Mouse (Mus musculus): ENCODE data around the gene Tmem72. TPM values are rescaled to one million over a fixed set of nuclear protein-coding genes. Genes with fewer than 3 reads are reported as not detected.

Gene Tmem72
- polyA plus RNA-seq, 2 experiments = under 0.01 to 0.01 TPM

- Histone ChIP-seq H3K4me3 (ENCODE audit: insufficient read depth in 1 of 2, low read depth in 2 of 2, low read length in 2 of 2) (no peak overlapping the region), H3K9ac (replicated peaks) (no peak overlapping the region), H3K36me3 (replicated peaks; ENCODE audit: control insufficient read depth, insufficient read depth, low read depth) (no peaks in the 10 kb centered on the region), H3K9me3 (ENCODE audit: control insufficient read depth, low read length) (no peaks in the 10 kb centered on the region), H3K27me3 (ENCODE audit: control insufficient read depth, insufficient read depth, low read length) (no peaks in the 10 kb centered on the region), H3K4me2 (ENCODE audit: low read depth) (no peak overlapping the region), H3K4me1 (replicated peaks; ENCODE audit: control insufficient read depth in 2 of 2, insufficient read depth in 2 of 2, low read length in 1 of 2) (no peaks in the 10 kb centered on the region), H3K27ac (no peak overlapping the region)
- TF ChIP-seq CTCF (IDR thresholded peaks at IDR 0.05; ENCODE audit: low read depth) (no peak), EP300 (IDR thresholded peaks at IDR 0.05; ENCODE audit: low read depth) (no peak)
- ATAC-seq (ENCODE audit: insufficient read depth) (no peak), DNase-seq (ENCODE audit: low read depth in 3 of 3, low spot score in 3 of 3) (no peak)
- 74% methylated on average over 4 of the region's 4 CpGs for WGBS (ENCODE audit: insufficient replicate concordance)
Observed at GRCm38 (mm10) chr6:116718361-116718760, 1.6 kb upstream of the Tmem72 start.

GRCm38 (mm10) chr6:116717851-116718250 lies 1.1 kb upstream of the Tmem72 start:
- no peak for ATAC-seq (ENCODE audit: insufficient read depth)
- no peak overlapping the region for H3K4me3 ChIP-seq (ENCODE audit: insufficient read depth in 1 of 2, low read depth in 2 of 2, low read length in 2 of 2)
- whole genome bisulfite sequencing (ENCODE audit: insufficient replicate concordance) = 60% methylated on average over 7 of the region's 7 CpGs
- no peaks in the 10 kb centered on the region for H3K36me3 ChIP-seq (replicated peaks; ENCODE audit: control insufficient read depth, insufficient read depth, low read depth)
- H3K4me1 ChIP-seq (replicated peaks; ENCODE audit: control insufficient read depth in 2 of 2, insufficient read depth in 2 of 2, low read length in 1 of 2) = no peaks in the 10 kb centered on the region
- H3K9ac ChIP-seq (replicated peaks) = no peak overlapping the region
- no peak for TF ChIP-seq CTCF (IDR thresholded peaks at IDR 0.05; ENCODE audit: low read depth)
- TF ChIP-seq EP300 (IDR thresholded peaks at IDR 0.05; ENCODE audit: low read depth) = no peak
- H3K4me2 ChIP-seq (ENCODE audit: low read depth) = no peak overlapping the region
- no peaks in the 10 kb centered on the region for H3K27me3 ChIP-seq (ENCODE audit: control insufficient read depth, insufficient read depth, low read length)
- DNase-seq (ENCODE audit: low read depth in 3 of 3, low spot score in 3 of 3) = no peak
- H3K9me3 ChIP-seq (ENCODE audit: control insufficient read depth, low read length) = no peaks in the 10 kb centered on the region
- H3K27ac ChIP-seq = no peak overlapping the region

GRCm38 (mm10) chr6:116715166-116715565 lies 1.5 kb downstream of the Tmem72 start:
- Histone ChIP-seq H3K4me2 (ENCODE audit: low read depth) (no peak overlapping the region), H3K27me3 (ENCODE audit: control insufficient read depth, insufficient read depth, low read length) (no peaks in the 10 kb centered on the region), H3K4me3 (ENCODE audit: insufficient read depth in 1 of 2, low read depth in 2 of 2, low read length in 2 of 2) (no peak overlapping the region), H3K36me3 (replicated peaks; ENCODE audit: control insufficient read depth, insufficient read depth, low read depth) (no peaks in the 10 kb centered on the region), H3K4me1 (replicated peaks; ENCODE audit: control insufficient read depth in 2 of 2, insufficient read depth in 2 of 2, low read length in 1 of 2) (no peaks in the 10 kb centered on the region), H3K27ac (no peak overlapping the region), H3K9ac (replicated peaks) (no peak overlapping the region), H3K9me3 (ENCODE audit: control insufficient read depth, low read length) (no peaks in the 10 kb centered on the region)
- TF ChIP-seq EP300 (IDR thresholded peaks at IDR 0.05; ENCODE audit: low read depth) (no peak), CTCF (IDR thresholded peaks at IDR 0.05; ENCODE audit: low read depth) (no peak)
- ATAC-seq (ENCODE audit: insufficient read depth) = no peak
- no peak for DNase-seq (ENCODE audit: low read depth in 3 of 3, low spot score in 3 of 3)
- WGBS (ENCODE audit: insufficient replicate concordance) = 50% methylated on average over 2 of the region's 2 CpGs

GRCm38 (mm10) chr6:116714576-116714975 lies 2.1 kb downstream of the Tmem72 start:
- Histone ChIP-seq H3K9ac (replicated peaks) (no peak overlapping the region), H3K4me2 (ENCODE audit: low read depth) (no peak overlapping the region), H3K36me3 (replicated peaks; ENCODE audit: control insufficient read depth, insufficient read depth, low read depth) (no peaks in the 10 kb centered on the region), H3K4me3 (ENCODE audit: insufficient read depth in 1 of 2, low read depth in 2 of 2, low read length in 2 of 2) (no peak overlapping the region), H3K27me3 (ENCODE audit: control insufficient read depth, insufficient read depth, low read length) (no peaks in the 10 kb centered on the region), H3K27ac (no peak overlapping the region), H3K4me1 (replicated peaks; ENCODE audit: control insufficient read depth in 2 of 2, insufficient read depth in 2 of 2, low read length in 1 of 2) (no peaks in the 10 kb centered on the region), H3K9me3 (ENCODE audit: control insufficient read depth, low read length) (no peaks in the 10 kb centered on the region)
- TF ChIP-seq EP300 (IDR thresholded peaks at IDR 0.05; ENCODE audit: low read depth) (no peak), CTCF (IDR thresholded peaks at IDR 0.05; ENCODE audit: low read depth) (no peak)
- DNase-seq (ENCODE audit: low read depth in 3 of 3, low spot score in 3 of 3) = no peak
- WGBS (ENCODE audit: insufficient replicate concordance) = 54% methylated on average over 5 of the region's 5 CpGs
- ATAC-seq (ENCODE audit: insufficient read depth) = no peak

GRCm38 (mm10) chr6:116713966-116714365 lies 2.7 kb downstream of the Tmem72 start:
- H3K4me3 ChIP-seq (ENCODE audit: insufficient read depth in 1 of 2, low read depth in 2 of 2, low read length in 2 of 2) = no peak overlapping the region
- H3K27me3 ChIP-seq (ENCODE audit: control insufficient read depth, insufficient read depth, low read length) = no peaks in the 10 kb centered on the region
- H3K9me3 ChIP-seq (ENCODE audit: control insufficient read depth, low read length) = no peaks in the 10 kb centered on the region
- ATAC-seq (ENCODE audit: insufficient read depth) (no peak), DNase-seq (ENCODE audit: low read depth in 3 of 3, low spot score in 3 of 3) (no peak)
- no peak for TF ChIP-seq EP300 (IDR thresholded peaks at IDR 0.05; ENCODE audit: low read depth)
- no peak for TF ChIP-seq CTCF (IDR thresholded peaks at IDR 0.05; ENCODE audit: low read depth)
- no peaks in the 10 kb centered on the region for H3K36me3 ChIP-seq (replicated peaks; ENCODE audit: control insufficient read depth, insufficient read depth, low read depth)
- H3K27ac ChIP-seq = no peak overlapping the region
- 58% methylated on average over 3 of the region's 3 CpGs for WGBS (ENCODE audit: insufficient replicate concordance)
- H3K9ac ChIP-seq (replicated peaks) = no peak overlapping the region
- no peaks in the 10 kb centered on the region for H3K4me1 ChIP-seq (replicated peaks; ENCODE audit: control insufficient read depth in 2 of 2, insufficient read depth in 2 of 2, low read length in 1 of 2)
- H3K4me2 ChIP-seq (ENCODE audit: low read depth) = no peak overlapping the region

All from liver, embryonic 14.5 days (tissue).